Mouse (Mus musculus) retina, postnatal 1 day (tissue): Measurements from ENCODE around the gene Ssty2.
"Not testable (repeated sequence)": the region's sequence is repeated elsewhere in the genome, so short reads cannot be mapped to it uniquely, and the experiment has no call there.

Experiments
- DNase-seq: peaks from one replicate; pipeline ENCODE4 v3.0.0-alpha.2; 2012

Gene Ssty2

GRCm38 (mm10) chrY:67047972-67048371, at the start of gene Ssty2:
Gene Ssty2 (minus strand): TSS chrY:67048072.
- not testable (repeated sequence) for DNase-seq
